Mouse (Mus musculus): ENCODE measurements around the gene Islr2. TPM values are rescaled to one million over a fixed set of nuclear protein-coding genes. Genes with fewer than 3 reads are reported as not detected.

Islr2 gene
- polyA plus RNA-seq, 1 experiment from 2014 or later = 0.38 TPM

DNA sequence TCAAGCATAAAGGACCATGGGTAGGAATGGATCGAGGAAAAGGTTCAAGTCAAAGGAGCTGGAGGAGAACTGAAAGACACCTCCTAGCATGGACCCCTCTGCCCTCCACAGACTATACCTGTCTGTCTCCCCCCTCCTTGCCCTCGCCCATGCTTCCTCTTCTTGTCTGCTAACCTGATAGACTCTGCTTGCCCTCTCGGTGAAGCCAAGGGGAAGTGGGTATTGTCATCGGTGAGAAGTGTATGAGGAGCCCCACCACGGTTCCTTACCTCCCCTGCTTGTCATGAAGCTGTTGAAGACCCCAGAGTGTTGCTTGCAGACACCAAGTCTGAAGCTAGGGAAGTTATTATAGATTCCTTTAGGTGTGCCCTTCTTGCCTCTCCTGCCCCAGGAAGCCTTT, 43.8 kb downstream of the Islr2 start:
- Histone ChIP-seq H3K9ac (ENCODE audit: low read length) (peak overlapping the region; percentile 19), H3K27me3 (ENCODE audit: control insufficient read depth, insufficient read depth, low read depth, low read length) (no peaks in the 10 kb centered on the region), H3K36me3 (ENCODE audit: control insufficient read depth, insufficient read depth, low read length) (no peaks in the 10 kb centered on the region), H3K4me3 (ENCODE audit: low read length) (no peak overlapping the region), H3K4me1 (replicated peaks; ENCODE audit: control insufficient read depth, insufficient read depth, low read length) (peaks cover 47% of the 10 kb centered on the region), H3K4me2 (ENCODE audit: low read depth, low read length) (no peak overlapping the region), H3K9me3 (ENCODE audit: control insufficient read depth, low read length) (no peaks in the 10 kb centered on the region), H3K27ac (ENCODE audit: low read length) (peak overlapping the region; percentile 98)
- no peak for ATAC-seq (ENCODE audit: low read depth)
- WGBS = 57% methylated on average over 5 of the region's 5 CpGs

DNA sequence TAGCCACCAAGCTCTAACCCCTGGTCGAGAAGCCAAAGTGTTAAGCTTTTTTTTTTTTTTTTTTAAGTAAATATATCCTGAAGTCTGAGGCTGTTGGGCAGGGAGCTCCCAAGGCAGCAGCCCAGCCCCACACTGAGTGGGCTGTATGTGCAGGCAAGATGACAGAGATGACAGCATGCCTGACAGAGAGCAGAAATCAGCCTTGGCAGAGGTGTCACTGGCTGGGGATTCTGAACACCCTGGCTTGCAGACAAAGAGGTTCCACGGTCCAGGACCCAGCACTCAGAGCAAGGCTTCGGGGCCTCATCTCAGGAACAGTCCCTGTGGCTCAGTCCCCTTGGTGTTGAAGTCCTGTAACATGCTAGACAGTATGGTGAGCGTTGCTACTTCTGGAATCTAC, 44.3 kb downstream of the Islr2 start:
- Histone ChIP-seq H3K9me3 (ENCODE audit: control insufficient read depth, low read length) (no peaks in the 10 kb centered on the region), H3K4me1 (replicated peaks; ENCODE audit: control insufficient read depth, insufficient read depth, low read length) (peaks cover 52% of the 10 kb centered on the region), H3K9ac (ENCODE audit: low read length) (peak overlapping the region; percentile 19), H3K4me3 (ENCODE audit: low read length) (no peak overlapping the region), H3K27ac (ENCODE audit: low read length) (peak overlapping the region; percentile 98), H3K4me2 (ENCODE audit: low read depth, low read length) (no peak overlapping the region), H3K27me3 (ENCODE audit: control insufficient read depth, insufficient read depth, low read depth, low read length) (no peaks in the 10 kb centered on the region), H3K36me3 (ENCODE audit: control insufficient read depth, insufficient read depth, low read length) (no peaks in the 10 kb centered on the region)
- peak; percentile 32; the same call in 1 of the 2 replicates for ATAC-seq (ENCODE audit: low read depth)
- 19% methylated on average over 4 of the region's 4 CpGs for WGBS

DNA sequence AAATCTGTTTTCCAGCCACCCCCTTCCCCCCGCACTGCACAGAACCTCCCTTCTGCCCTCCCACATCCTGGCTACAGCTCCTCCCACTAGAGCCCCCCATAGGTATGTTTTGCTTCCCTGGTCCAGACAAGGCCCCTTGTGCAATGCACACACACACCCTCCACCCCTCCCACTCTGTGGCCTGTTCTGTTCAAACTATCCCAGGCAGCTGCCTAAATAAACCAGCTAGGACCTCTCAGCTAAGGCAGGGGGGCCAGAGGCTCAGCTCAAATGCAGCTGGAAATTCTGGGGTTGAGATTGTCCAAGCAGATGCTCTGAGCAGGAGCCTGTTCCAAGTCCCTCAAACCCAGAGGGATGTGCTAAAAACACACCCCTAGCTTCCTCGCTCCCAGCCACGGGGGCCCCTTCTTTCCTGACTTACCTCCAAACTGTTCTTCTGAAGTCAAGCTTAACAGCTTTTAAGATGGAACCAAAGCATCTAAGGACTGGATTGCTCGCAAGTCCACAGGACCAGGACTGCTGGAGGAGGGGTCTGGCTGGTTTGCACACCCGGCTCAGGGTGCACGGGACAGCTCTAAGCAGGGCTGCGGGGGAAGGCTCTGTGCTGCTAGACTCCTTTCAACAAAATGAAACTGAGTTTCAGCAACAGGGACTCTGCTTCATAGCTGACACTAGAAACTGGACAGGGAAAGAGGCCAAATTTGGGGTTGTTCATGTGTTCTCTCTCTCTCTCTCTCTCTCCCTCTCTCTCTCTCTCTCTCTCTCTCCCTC, 45.4 kb downstream of the Islr2 start:
- peak overlapping the region; percentile 60 for H3K4me2 ChIP-seq (ENCODE audit: low read depth, low read length)
- H3K4me1 ChIP-seq (replicated peaks; ENCODE audit: control insufficient read depth, insufficient read depth, low read length) = peaks cover 59% of the 10 kb centered on the region
- WGBS = 15% methylated on average over 7 of the region's 7 CpGs
- H3K27me3 ChIP-seq (ENCODE audit: control insufficient read depth, insufficient read depth, low read depth, low read length) = no peaks in the 10 kb centered on the region
- peak; percentile 86 for ATAC-seq (ENCODE audit: low read depth)
- H3K27ac ChIP-seq (ENCODE audit: low read length) = peak overlapping the region; percentile 98
- H3K9ac ChIP-seq (ENCODE audit: low read length) = peak overlapping the region; percentile 67
- no peaks in the 10 kb centered on the region for H3K9me3 ChIP-seq (ENCODE audit: control insufficient read depth, low read length)
- peak overlapping the region; percentile 44 for H3K4me3 ChIP-seq (ENCODE audit: low read length)
- H3K36me3 ChIP-seq (ENCODE audit: control insufficient read depth, insufficient read depth, low read length) = no peaks in the 10 kb centered on the region

DNA sequence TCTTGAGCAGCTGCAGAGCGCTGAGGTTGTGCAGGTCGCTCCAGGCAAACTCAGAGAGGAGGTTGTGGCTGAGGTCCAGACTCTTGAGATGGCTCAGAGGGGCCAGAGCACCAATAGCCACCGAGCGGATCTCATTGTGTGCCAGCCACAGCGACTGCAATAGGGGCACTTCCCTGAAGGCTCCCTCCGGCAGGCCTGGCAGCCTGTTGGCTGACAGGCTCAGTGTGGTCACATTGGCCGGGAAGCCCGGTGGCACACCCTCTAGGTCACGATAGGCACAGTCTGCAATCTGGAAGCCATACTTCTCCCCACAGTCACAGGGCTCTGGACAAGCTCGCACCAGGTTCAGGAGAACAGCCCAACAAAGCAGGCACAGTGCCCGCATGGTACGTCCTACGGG, 46.3 kb downstream of the Islr2 start:
- WGBS = 60% methylated on average over 13 of the region's 13 CpGs
- Histone ChIP-seq H3K4me1 (replicated peaks; ENCODE audit: control insufficient read depth, insufficient read depth, low read length) (peaks cover 64% of the 10 kb centered on the region), H3K9ac (ENCODE audit: low read length) (peak overlapping the region; percentile 67), H3K9me3 (ENCODE audit: control insufficient read depth, low read length) (no peaks in the 10 kb centered on the region), H3K27ac (ENCODE audit: low read length) (peak overlapping the region; percentile 98), H3K4me3 (ENCODE audit: low read length) (peak overlapping the region; percentile 44), H3K36me3 (ENCODE audit: control insufficient read depth, insufficient read depth, low read length) (no peaks in the 10 kb centered on the region), H3K27me3 (ENCODE audit: control insufficient read depth, insufficient read depth, low read depth, low read length) (no peaks in the 10 kb centered on the region), H3K4me2 (ENCODE audit: low read depth, low read length) (peak overlapping the region; percentile 60)
- 0 out of 2 replicates have a peak, but pooled peaks have one; percentile 1 for ATAC-seq (ENCODE audit: low read depth)

DNA sequence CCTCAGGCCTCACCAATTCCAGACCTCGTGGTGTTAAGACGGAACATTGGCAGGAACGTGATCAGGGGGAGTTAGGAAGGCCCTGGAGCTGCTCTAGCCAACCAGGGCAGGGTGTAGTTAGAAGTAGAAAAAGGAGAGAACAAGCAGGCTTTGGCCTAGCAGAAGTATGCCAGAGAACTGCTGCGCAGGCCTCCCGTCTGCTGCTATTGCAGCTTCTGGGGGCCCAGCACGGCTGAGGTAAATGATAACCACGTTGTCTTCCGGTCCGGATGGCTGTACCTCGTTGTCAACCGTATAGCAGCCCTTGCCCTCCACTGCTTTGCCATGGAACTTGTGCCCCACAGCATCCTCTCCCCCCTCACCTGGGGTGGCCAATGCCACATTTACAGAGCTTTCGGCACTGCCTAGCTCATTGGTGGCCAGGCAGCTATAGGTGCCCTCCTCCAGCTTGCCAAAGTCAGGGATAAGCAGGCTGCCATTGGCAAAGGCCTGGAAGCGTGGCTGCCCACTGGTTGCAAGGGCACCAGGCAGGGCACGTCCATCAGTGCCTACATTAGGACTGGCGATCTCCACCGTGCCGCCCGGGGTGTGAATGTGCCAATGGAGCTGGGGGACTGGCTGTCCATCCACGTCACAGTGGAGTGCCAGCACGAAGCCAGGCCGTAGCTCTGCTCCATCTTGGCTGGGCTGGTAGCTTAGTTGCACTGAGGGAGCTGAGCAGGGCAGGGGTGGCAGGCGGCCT, 47.1 kb downstream of the Islr2 start:
- Histone ChIP-seq H3K9me3 (ENCODE audit: control insufficient read depth, low read length) (no peaks in the 10 kb centered on the region), H3K9ac (ENCODE audit: low read length) (peak overlapping the region; percentile 67; the same call in 1 of the 2 replicates), H3K27ac (ENCODE audit: low read length) (peak overlapping the region; percentile 98; the same call in 1 of the 2 replicates), H3K4me2 (ENCODE audit: low read depth, low read length) (peak overlapping the region; percentile 60), H3K4me3 (ENCODE audit: low read length) (peak overlapping the region; percentile 44), H3K4me1 (replicated peaks; ENCODE audit: control insufficient read depth, insufficient read depth, low read length) (peaks cover 64% of the 10 kb centered on the region), H3K36me3 (ENCODE audit: control insufficient read depth, insufficient read depth, low read length) (no peaks in the 10 kb centered on the region), H3K27me3 (ENCODE audit: control insufficient read depth, insufficient read depth, low read depth, low read length) (no peaks in the 10 kb centered on the region)
- no peak for ATAC-seq (ENCODE audit: low read depth)
- 81% methylated on average over 22 of the region's 22 CpGs for WGBS

DNA sequence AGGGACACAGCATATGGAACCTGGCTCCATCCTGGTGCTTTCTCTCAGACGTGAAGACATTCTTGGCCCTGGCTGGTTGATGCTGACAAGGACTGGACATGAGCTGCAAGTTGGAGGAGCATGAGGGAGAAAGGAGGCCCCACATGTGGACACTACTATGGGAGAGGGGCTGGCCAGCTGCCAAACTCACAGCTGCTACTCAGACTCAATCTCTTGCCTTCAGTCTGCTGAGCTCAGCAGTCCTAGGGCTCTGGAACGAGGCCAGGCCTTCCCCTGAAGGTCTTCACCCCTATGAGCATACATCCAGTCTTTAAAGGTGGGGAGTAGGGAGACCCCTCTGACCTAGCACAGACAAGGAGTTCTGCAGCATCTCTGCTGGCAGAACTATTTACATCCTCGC, 48.8 kb downstream of the Islr2 start:
- no peaks in the 10 kb centered on the region for H3K9me3 ChIP-seq (ENCODE audit: control insufficient read depth, low read length)
- peaks cover 63% of the 10 kb centered on the region for H3K4me1 ChIP-seq (replicated peaks; ENCODE audit: control insufficient read depth, insufficient read depth, low read length)
- no peak overlapping the region for H3K4me3 ChIP-seq (ENCODE audit: low read length)
- no peaks in the 10 kb centered on the region for H3K36me3 ChIP-seq (ENCODE audit: control insufficient read depth, insufficient read depth, low read length)
- H3K4me2 ChIP-seq (ENCODE audit: low read depth, low read length) = peak overlapping the region; percentile 2; the same call in 1 of the 2 replicates
- peak; percentile 60 for ATAC-seq (ENCODE audit: low read depth)
- H3K27me3 ChIP-seq (ENCODE audit: control insufficient read depth, insufficient read depth, low read depth, low read length) = no peaks in the 10 kb centered on the region
- H3K9ac ChIP-seq (ENCODE audit: low read length) = no peak overlapping the region
- peak overlapping the region; percentile 56 for H3K27ac ChIP-seq (ENCODE audit: low read length)
- 34% methylated on average over 3 of the region's 3 CpGs for WGBS

DNA sequence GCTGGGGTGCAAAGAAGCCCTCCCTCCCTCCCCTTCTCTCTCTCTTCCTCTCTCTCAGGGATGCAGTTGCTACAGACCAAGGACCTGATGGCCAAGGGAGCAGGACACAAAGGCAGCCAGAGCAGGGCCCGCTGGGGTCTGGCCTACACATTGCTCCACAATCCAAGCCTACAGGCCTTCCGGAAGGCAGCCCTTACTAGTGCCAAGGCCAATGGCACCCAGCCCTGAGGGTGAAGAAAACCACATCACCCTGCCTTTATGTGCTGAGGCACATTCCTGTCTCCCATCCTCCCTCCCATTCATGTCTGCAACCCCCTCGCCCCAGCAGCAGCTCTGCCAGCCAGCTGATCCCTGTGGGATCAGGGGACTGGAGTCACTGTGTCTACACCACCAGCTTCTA, 51.0 kb downstream of the Islr2 start:
- Histone ChIP-seq H3K4me2 (ENCODE audit: low read depth, low read length) (no peak overlapping the region), H3K4me3 (ENCODE audit: low read length) (no peak overlapping the region), H3K27ac (ENCODE audit: low read length) (peak overlapping the region; percentile 29; the same call in 1 of the 2 replicates), H3K4me1 (replicated peaks; ENCODE audit: control insufficient read depth, insufficient read depth, low read length) (peaks cover 42% of the 10 kb centered on the region), H3K27me3 (ENCODE audit: control insufficient read depth, insufficient read depth, low read depth, low read length) (no peaks in the 10 kb centered on the region), H3K9ac (ENCODE audit: low read length) (no peak overlapping the region), H3K36me3 (ENCODE audit: control insufficient read depth, insufficient read depth, low read length) (no peaks in the 10 kb centered on the region), H3K9me3 (ENCODE audit: control insufficient read depth, low read length) (no peaks in the 10 kb centered on the region)
- 80% methylated on average over 3 of the region's 3 CpGs for WGBS
- ATAC-seq (ENCODE audit: low read depth) = no peak

DNA sequence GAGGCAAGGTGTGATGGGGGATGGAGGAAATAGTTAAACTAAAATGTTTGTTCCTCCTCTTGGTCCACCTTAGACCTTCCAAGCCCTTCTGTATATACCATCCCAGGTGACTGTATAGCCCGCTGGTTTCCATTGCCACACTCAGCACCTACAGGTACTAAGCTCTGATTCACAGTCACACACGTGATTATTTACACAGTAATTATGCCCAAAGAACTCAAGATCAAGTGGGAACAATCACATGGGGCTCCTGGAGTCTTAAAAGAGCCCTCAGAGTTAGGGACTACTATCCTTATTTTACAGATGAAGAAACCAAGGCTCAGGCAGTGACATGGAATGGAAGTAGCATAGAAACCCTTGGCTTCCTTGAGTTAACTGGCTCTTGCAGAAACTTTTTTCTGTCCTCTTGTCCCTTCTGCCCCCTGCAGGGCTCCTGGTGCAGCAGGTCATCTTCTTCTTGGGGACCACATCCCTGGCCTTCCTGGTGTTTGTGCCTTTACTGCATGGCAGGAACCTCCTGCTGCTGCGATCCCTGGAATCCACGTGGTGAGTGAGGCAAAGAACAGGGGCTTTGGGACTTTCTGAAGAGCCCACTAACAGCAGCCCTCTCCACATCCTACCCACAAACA, 53.3 kb downstream of the Islr2 start:
- no peak for ATAC-seq (ENCODE audit: low read depth)
- Histone ChIP-seq H3K4me1 (replicated peaks; ENCODE audit: control insufficient read depth, insufficient read depth, low read length) (peaks cover 22% of the 10 kb centered on the region), H3K4me2 (ENCODE audit: low read depth, low read length) (no peak overlapping the region), H3K36me3 (ENCODE audit: control insufficient read depth, insufficient read depth, low read length) (no peaks in the 10 kb centered on the region), H3K9ac (ENCODE audit: low read length) (no peak overlapping the region), H3K27me3 (ENCODE audit: control insufficient read depth, insufficient read depth, low read depth, low read length) (no peaks in the 10 kb centered on the region), H3K9me3 (ENCODE audit: control insufficient read depth, low read length) (no peaks in the 10 kb centered on the region), H3K27ac (ENCODE audit: low read length) (no peak overlapping the region), H3K4me3 (ENCODE audit: low read length) (no peak overlapping the region)
- 60% methylated on average over 4 of the region's 4 CpGs for WGBS

- no peak for ATAC-seq (ENCODE audit: low read depth)
- no peak overlapping the region for H3K4me3 ChIP-seq (ENCODE audit: low read length)
- WGBS = 48% methylated on average over 2 of the region's 2 CpGs
Measured at GRCm38 (mm10) chr9:58148806-58149205, 55.3 kb downstream of the Islr2 start.

More at GRCm38 (mm10) chr9:58148806-58149205, 55.3 kb downstream of the Islr2 start:
- peaks cover 6% of the 10 kb centered on the region for H3K4me1 ChIP-seq (replicated peaks; ENCODE audit: control insufficient read depth, insufficient read depth, low read length)
- no peaks in the 10 kb centered on the region for H3K27me3 ChIP-seq (ENCODE audit: control insufficient read depth, insufficient read depth, low read depth, low read length)
- H3K27ac ChIP-seq (ENCODE audit: low read length) = no peak overlapping the region
- no peak overlapping the region for H3K4me2 ChIP-seq (ENCODE audit: low read depth, low read length)
- no peaks in the 10 kb centered on the region for H3K36me3 ChIP-seq (ENCODE audit: control insufficient read depth, insufficient read depth, low read length)
- no peaks in the 10 kb centered on the region for H3K9me3 ChIP-seq (ENCODE audit: control insufficient read depth, low read length)
- no peak overlapping the region for H3K9ac ChIP-seq (ENCODE audit: low read length)

All from lung, embryonic 16.5 days (tissue).